Mouse (Mus musculus) midbrain, postnatal 0 days (tissue): Measurements from ENCODE around the gene Lrrc75a. TPM values are rescaled to one million over a fixed set of nuclear protein-coding genes. Genes with fewer than 3 reads are reported as not detected.
"Not testable (repeated sequence)": the region's sequence is repeated elsewhere in the genome, so short reads cannot be mapped to it uniquely, and the experiment has no call there.

Experiments
- ATAC-seq: fragments of 200-750 bp; cut with Nextera tagmentation; 2 replicates; pipeline ENCODE4 v1.8.0; 2017; ENCODE audit warnings: moderate number of reproducible peaks, mild to moderate bottlenecking, moderate TSS enrichment, moderate library complexity; ENCODE audit not compliant: low FRiP score
- DNase-seq: peaks from one replicate; pipeline ENCODE4 v3.0.0-alpha.2; 2015; ENCODE audit warnings: low spot score
- H3K27ac ChIP-seq: fragments of 300-500 bp; sonication (generic); 2 replicates; pipeline ENCODE4 v1.5.1; 2014; ENCODE audit warnings: low read depth, mild to moderate bottlenecking, low read length, mixed read lengths
- H3K27me3 ChIP-seq: fragments of 300-500 bp; sonication (generic); 2 replicates; pipeline ENCODE4 v1.6.1; 2014; ENCODE audit warnings: low read length, control low read depth, mixed read lengths; ENCODE audit not compliant: insufficient read depth
- H3K36me3 ChIP-seq: fragments of 300-500 bp; sonication (generic); 2 replicates; pipeline ENCODE4 v1.6.1; 2014; ENCODE audit warnings: low read length, control low read depth, mixed read lengths; ENCODE audit not compliant: insufficient read depth
- H3K4me1 ChIP-seq: fragments of 300-500 bp; sonication (generic); 2 replicates; pipeline ENCODE4 v1.6.1; 2014; ENCODE audit warnings: mild to moderate bottlenecking, control low read depth, antibody characterized with exemption, low read length, mixed read lengths; ENCODE audit not compliant: insufficient read depth
- H3K4me2 ChIP-seq: fragments of 300-500 bp; sonication (generic); 2 replicates; pipeline ENCODE4 v1.6.1; 2014; ENCODE audit warnings: low read depth, mild to moderate bottlenecking, low read length, mixed read lengths; ENCODE audit not compliant: poor library complexity, severe bottlenecking
- H3K4me3 ChIP-seq: fragments of 300-500 bp; sonication (generic); 2 replicates; pipeline ENCODE4 v1.5.1; 2014; ENCODE audit warnings: low read depth, mild to moderate bottlenecking, low read length, moderate library complexity
- H3K9ac ChIP-seq: fragments of 300-500 bp; sonication (generic); replicated peaks from 2 replicates; pipeline ENCODE4 v1.6.1; 2014; ENCODE audit warnings: mild to moderate bottlenecking, low read length, moderate library complexity, mixed read lengths; ENCODE audit not compliant: poor library complexity, severe bottlenecking
- H3K9me3 ChIP-seq: fragments of 300-500 bp; sonication (generic); 2 replicates; pipeline ENCODE4 v1.6.1; 2016; ENCODE audit warnings: low read length, control low read depth
- CTCF ChIP-seq: IDR thresholded peaks from 2 replicates; pipeline ENCODE4 v1.5.1; 2016; ENCODE audit warnings: antibody characterized with exemption, mild to moderate bottlenecking
- WGBS: fragments of 180-500 bp; shearing (Covaris S2); extraction: QIAGEN DNeasy Blood & Tissue Kit; methylation state at CpG from one replicate; pipeline ENCODE4 v1.1.7; 2014; 5-methylcytosine and 5-hydroxymethylcytosine counted together
- polyA plus RNA-seq: library from polyadenylated mRNA; unstranded; fragments of >200 nt; fragmentation: Nextera tagmentation; extraction: Ambion mirVana; gene quantifications from 2 replicates; pipeline ENCODE4 v1.2.1, GENCODE M21; 2015
- total RNA-seq: library from RNA; depleted of rRNA; stranded (reverse); fragments of >200 nt; gene quantifications from 2 replicates; pipeline ENCODE4 v1.2.3, GENCODE M21; 2014

The Lrrc75a gene
- total and polyA plus RNA-seq, 2 experiments from 2014 or later, result 7.4 to 25.9 TPM

- no peaks in the 10 kb centered on the region for H3K27me3 ChIP-seq
- ATAC-seq, result no peak
- H3K9me3 ChIP-seq, result no peaks in the 10 kb centered on the region
- H3K4me2 ChIP-seq, result no peak overlapping the region
- no peak for DNase-seq
- H3K36me3 ChIP-seq, result no peaks in the 10 kb centered on the region
- H3K27ac ChIP-seq, result no peak overlapping the region
- no peak overlapping the region for H3K4me3 ChIP-seq
- no peak for TF ChIP-seq CTCF
- WGBS, result 86% methylated on average over 6 of the region's 6 CpGs
- H3K4me1 ChIP-seq, result no peaks in the 10 kb centered on the region
- no peak overlapping the region for H3K9ac ChIP-seq
Observed at GRCm38 (mm10) chr11:62664250-62664649, 15.9 kb upstream of the Lrrc75a start.

GRCm38 (mm10) chr11:62660885-62661284 is 12.6 kb upstream of the Lrrc75a start:
- no peak for DNase-seq
- H3K36me3 ChIP-seq, result no peaks in the 10 kb centered on the region
- H3K9me3 ChIP-seq, result no peaks in the 10 kb centered on the region

DNA sequence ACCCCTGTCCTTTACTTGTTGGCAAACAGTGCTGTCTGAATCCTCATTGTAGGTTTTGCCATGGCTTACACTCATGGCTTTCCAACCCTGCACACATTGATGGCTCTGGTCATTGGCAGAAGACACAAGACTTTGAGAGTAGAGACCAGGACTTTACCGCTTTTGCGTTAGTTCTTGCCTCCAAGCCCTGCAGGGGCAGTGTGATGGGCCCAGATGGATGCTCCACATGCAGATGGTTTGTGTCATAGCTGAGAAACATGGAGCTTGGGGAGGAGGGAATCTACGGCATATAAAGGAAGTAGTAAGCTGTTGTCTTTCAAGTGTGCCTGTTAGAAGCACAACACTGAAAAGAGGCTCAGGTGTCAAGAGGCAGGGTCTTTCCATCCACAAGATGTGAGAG is 3.8 kb upstream of the Lrrc75a start:
- no peak overlapping the region for H3K4me2 ChIP-seq
- H3K4me1 ChIP-seq, result no peaks in the 10 kb centered on the region
- DNase-seq (no peak), ATAC-seq (no peak)
- no peaks in the 10 kb centered on the region for H3K9me3 ChIP-seq
- no peak overlapping the region for H3K27ac ChIP-seq
- no peak overlapping the region for H3K9ac ChIP-seq
- no peak overlapping the region for H3K4me3 ChIP-seq
- no peak for TF ChIP-seq CTCF
- 93% methylated on average over 3 of the region's 3 CpGs for WGBS
- H3K27me3 ChIP-seq, result no peaks in the 10 kb centered on the region
- H3K36me3 ChIP-seq, result no peaks in the 10 kb centered on the region

More at GRCm38 (mm10) chr11:62660885-62661284, 12.6 kb upstream of the Lrrc75a start:
- Histone ChIP-seq H3K4me1 (no peaks in the 10 kb centered on the region), H3K27me3 (no peaks in the 10 kb centered on the region), H3K9ac (no peak overlapping the region), H3K4me2 (no peak overlapping the region), H3K4me3 (no peak overlapping the region), H3K27ac (no peak overlapping the region)
- ATAC-seq, result no peak
- no peak for TF ChIP-seq CTCF
- 65% methylated on average over 4 of the region's 4 CpGs for WGBS

GRCm38 (mm10) chr11:62651563-62651962 is 3.2 kb upstream of the Lrrc75a start:
- H3K9me3 ChIP-seq, result no peaks in the 10 kb centered on the region
- no peaks in the 10 kb centered on the region for H3K36me3 ChIP-seq
- TF ChIP-seq CTCF, result no peak
- ATAC-seq (no peak), DNase-seq (no peak)
- H3K27ac ChIP-seq, result no peak overlapping the region
- no peak overlapping the region for H3K9ac ChIP-seq
- 89% methylated on average over 3 of the region's 3 CpGs for WGBS
- H3K27me3 ChIP-seq, result no peaks in the 10 kb centered on the region
- no peak overlapping the region for H3K4me3 ChIP-seq
- H3K4me2 ChIP-seq, result no peak overlapping the region
- H3K4me1 ChIP-seq, result peaks cover 2% of the 10 kb centered on the region

GRCm38 (mm10) chr11:62649803-62650202 is 1.5 kb upstream of the Lrrc75a start:
- WGBS, result 84% methylated on average over 4 of the region's 4 CpGs
- H3K4me1 ChIP-seq, result peaks cover 17% of the 10 kb centered on the region
- H3K9me3 ChIP-seq, ATAC-seq, H3K9ac ChIP-seq, H3K27ac ChIP-seq, H3K36me3 ChIP-seq, DNase-seq, H3K4me2 ChIP-seq, H3K27me3 ChIP-seq, H3K4me3 ChIP-seq: not testable (repeated sequence)

- H3K4me1 ChIP-seq, result peaks cover 21% of the 10 kb centered on the region
- peak; percentile 85 for TF ChIP-seq CTCF
Observed at GRCm38 (mm10) chr11:62648591-62649391, 468 bp upstream of the Lrrc75a start, which contains the start of gene Mmgt2. TSS of gene Mmgt2 (plus strand) at chr11:62648664.

More at GRCm38 (mm10) chr11:62648591-62649391, 468 bp upstream of the Lrrc75a start, which contains the start of gene Mmgt2:
- H3K9me3 ChIP-seq, result no peaks in the 10 kb centered on the region
- peak; percentile 90 for DNase-seq
- H3K4me2 ChIP-seq, result peak within 1 kb of the TSS; percentile 95
- H3K27me3 ChIP-seq, result no peaks in the 10 kb centered on the region
- peak within 1 kb of the TSS; percentile 80 for H3K9ac ChIP-seq
- H3K27ac ChIP-seq, result peak within 1 kb of the TSS; percentile 70
- peak; percentile 87 for ATAC-seq
- no peaks in the 10 kb centered on the region for H3K36me3 ChIP-seq
- 1% methylated on average over 35 of the region's 53 CpGs for WGBS
- H3K4me3 ChIP-seq, result peak within 1 kb of the TSS; percentile 82
